Mouse (Mus musculus): ENCODE results near the gene Rdm1. TPM values are rescaled to one million over a fixed set of nuclear protein-coding genes. Genes with fewer than 3 reads are reported as not detected.

Rdm1 gene
- total and polyA plus RNA-seq, 3 experiments, result 6.5 to 6.8 TPM; not detected in 1

GRCm38 (mm10) chr11:101682410-101682960 is 55.5 kb downstream of the Rdm1 start:
- H3K27ac ChIP-seq (ENCODE audit: control insufficient read depth, low read depth, low read length), result no peak overlapping the region

More at GRCm38 (mm10) chr11:101682410-101682960, 55.5 kb downstream of the Rdm1 start:
- no peaks in the 10 kb centered on the region for H3K79me2 ChIP-seq (ENCODE audit: control insufficient read depth, insufficient read depth, low read length, poor library complexity)
- TF ChIP-seq TBP (IDR thresholded peaks at IDR 0.05; ENCODE audit: low read depth, low read length), result no peak
- TF ChIP-seq KAT2A (conservative IDR thresholded peaks at IDR 0.05; ENCODE audit: low read depth, low read length), result no peak
- TF ChIP-seq ZNF384 (IDR thresholded peaks at IDR 0.05; ENCODE audit: low read depth, low read length), result no peak
- no peak for TF ChIP-seq TCF12 (IDR thresholded peaks at IDR 0.05; ENCODE audit: low read depth, low read length)
- no peak for TF ChIP-seq GABPA (IDR thresholded peaks at IDR 0.05; ENCODE audit: low read depth, low read length)
- no peak for TF ChIP-seq RAD21 (IDR thresholded peaks at IDR 0.05; ENCODE audit: low read depth, low read length)
- no peak for TF ChIP-seq MEF2A (IDR thresholded peaks at IDR 0.05; ENCODE audit: extremely low read depth, insufficient replicate concordance, low read depth, low read length, poor library complexity, severe bottlenecking)
- TF ChIP-seq RCOR1 (IDR thresholded peaks at IDR 0.05; ENCODE audit: low read depth, low read length), result no peak
- H3K4me1 ChIP-seq (ENCODE audit: control insufficient read depth in 1 of 2, insufficient read depth in 2 of 2, low read length in 2 of 2), result no peaks in the 10 kb centered on the region
- H3K9ac ChIP-seq (ENCODE audit: control insufficient read depth, low read depth, low read length, poor library complexity, severe bottlenecking), result no peak overlapping the region
- H3K36me3 ChIP-seq (ENCODE audit: control insufficient read depth in 1 of 2, insufficient read depth in 2 of 2, low read length in 2 of 2), result no peaks in the 10 kb centered on the region
- no peak for DNase-seq (ENCODE audit: low read depth, low spot score)
- H3K27me3 ChIP-seq (ENCODE audit: control insufficient read depth in 1 of 2, insufficient read depth in 2 of 2, low read length in 2 of 2), result peaks cover 9 to 10% of the 10 kb centered on the region in 2 experiments; a peak in 3 of 4 replicates
- H3K9me3 ChIP-seq (replicated peaks; ENCODE audit: insufficient read depth, low read length), result no peaks in the 10 kb centered on the region
- no peak overlapping the region for H3K4me3 ChIP-seq (ENCODE audit: control insufficient read depth in 1 of 2, insufficient read depth in 1 of 2, low read depth in 2 of 2, low read length in 2 of 2)

Other genes starting within 250 kb of the Rdm1 start
- gene Aarsd1, start 209.6 kb upstream of the Rdm1 start, total RNA-seq (2012; rRNA removed), result 133 TPM in 2 replicates
- gene Aarsd1, start 209.6 kb upstream of the Rdm1 start, polyA plus RNA-seq (2012; ENCODE audit: insufficient read depth in 1 of 2, insufficient read length in 2 of 2, low read depth in 1 of 2, low replicate concordance in 2 of 2, missing spikeins in 1 of 2), result 100 to 1,000 TPM in 1 of 2 experiments, 10 to 100 TPM in 1; 80.5 to 371 TPM
- 6.8 and 7.4 TPM in 2 replicates for gene Gm27029, start 202.4 kb upstream of the Rdm1 start, total RNA-seq (2012; rRNA removed)
- 1 to 10 TPM in 1 of 2 experiments, not detected in 1; 4.2 TPM for gene Gm27029, start 202.4 kb upstream of the Rdm1 start, polyA plus RNA-seq (2012; ENCODE audit: insufficient read depth in 1 of 2, insufficient read length in 2 of 2, low read depth in 1 of 2, low replicate concordance in 2 of 2, missing spikeins in 1 of 2)
- gene Rundc1, start 202.1 kb upstream of the Rdm1 start, total RNA-seq (2012; rRNA removed), result 8.5 and 9.2 TPM in 2 replicates
- 10 to 100 TPM in 1 of 2 experiments, not detected in 1; 13.1 TPM for gene Rundc1, start 202.1 kb upstream of the Rdm1 start, polyA plus RNA-seq (2012; ENCODE audit: insufficient read depth in 1 of 2, insufficient read length in 2 of 2, low read depth in 1 of 2, low replicate concordance in 2 of 2, missing spikeins in 1 of 2)
- gene Ptges3l, start 201.9 kb upstream of the Rdm1 start, total RNA-seq (2012; rRNA removed), result 1.4 and 1.6 TPM in 2 replicates
- gene Ptges3l, start 201.9 kb upstream of the Rdm1 start, polyA plus RNA-seq (2012; ENCODE audit: insufficient read depth in 1 of 2, insufficient read length in 2 of 2, low read depth in 1 of 2, low replicate concordance in 2 of 2, missing spikeins in 1 of 2), result 1 to 10 TPM in 1 of 2 experiments, not detected in 1; 2.3 TPM
- 2,405 and 2,621 TPM in 2 replicates for gene Rpl27, start 184.9 kb upstream of the Rdm1 start, total RNA-seq (2012; rRNA removed)
- gene Rpl27, start 184.9 kb upstream of the Rdm1 start, polyA plus RNA-seq (2012; ENCODE audit: insufficient read depth in 1 of 2, insufficient read length in 2 of 2, low read depth in 1 of 2, low replicate concordance in 2 of 2, missing spikeins in 1 of 2), result 100 to 1,000 TPM in 1 of 2 experiments, not detected in 1; 595 TPM
- 37.5 and 64.4 TPM in 2 replicates for gene Ifi35, start 178.8 kb upstream of the Rdm1 start, total RNA-seq (2012; rRNA removed)
- 100 to 1,000 TPM in 1 of 2 experiments, 10 to 100 TPM in 1; 35.5 to 146 TPM for gene Ifi35, start 178.8 kb upstream of the Rdm1 start, polyA plus RNA-seq (2012; ENCODE audit: insufficient read depth in 1 of 2, insufficient read length in 2 of 2, low read depth in 1 of 2, low replicate concordance in 2 of 2, missing spikeins in 1 of 2)
- gene Rnd2, start 162.2 kb upstream of the Rdm1 start, total RNA-seq (2012; rRNA removed), result 4.2 and 6.4 TPM in 2 replicates
- gene Rnd2, start 162.2 kb upstream of the Rdm1 start, polyA plus RNA-seq (2012; ENCODE audit: insufficient read depth in 1 of 2, insufficient read length in 2 of 2, low read depth in 1 of 2, low replicate concordance in 2 of 2, missing spikeins in 1 of 2), result 10 to 100 TPM in 1 of 2 experiments, not detected in 1; 18.6 TPM
- gene Vat1, start 161.0 kb upstream of the Rdm1 start, total RNA-seq (2012; rRNA removed), result 43.9 and 49.5 TPM in 2 replicates
- gene Vat1, start 161.0 kb upstream of the Rdm1 start, polyA plus RNA-seq (2012; ENCODE audit: insufficient read depth in 1 of 2, insufficient read length in 2 of 2, low read depth in 1 of 2, low replicate concordance in 2 of 2, missing spikeins in 1 of 2), result 100 to 1,000 TPM in 1 of 2 experiments, not detected in 1; 125 TPM
- gene Brca1, start 75.2 kb upstream of the Rdm1 start, total RNA-seq (2012; rRNA removed), result 35.3 and 37.1 TPM in 2 replicates
- 1,000 to 10,000 TPM in 1 of 2 experiments, 10 to 100 TPM in 1; 25.7 to 1,155 TPM for gene Brca1, start 75.2 kb upstream of the Rdm1 start, polyA plus RNA-seq (2012; ENCODE audit: insufficient read depth in 1 of 2, insufficient read length in 2 of 2, low read depth in 1 of 2, low replicate concordance in 2 of 2, missing spikeins in 1 of 2)
- gene Nbr1, start 75.0 kb upstream of the Rdm1 start, total RNA-seq (2012; rRNA removed), result 38.6 and 39.4 TPM in 2 replicates
- gene Nbr1, start 75.0 kb upstream of the Rdm1 start, polyA plus RNA-seq (2012; ENCODE audit: insufficient read depth in 1 of 2, insufficient read length in 2 of 2, low read depth in 1 of 2, low replicate concordance in 2 of 2, missing spikeins in 1 of 2), result 10 to 100 TPM in 1 of 2 experiments, not detected in 1; 52.3 TPM
- gene Tmem106a, start 45.0 kb upstream of the Rdm1 start, total RNA-seq (2012; rRNA removed), result 0.23 and 0.36 TPM in 2 replicates
- under 1 TPM in 1 of 2 experiments, not detected in 1; 0.81 TPM for gene Tmem106a, start 45.0 kb upstream of the Rdm1 start, polyA plus RNA-seq (2012; ENCODE audit: insufficient read depth in 1 of 2, insufficient read length in 2 of 2, low read depth in 1 of 2, low replicate concordance in 2 of 2, missing spikeins in 1 of 2)
- gene Gm11634, start 27.9 kb upstream of the Rdm1 start, total RNA-seq (2012; rRNA removed), result not detected in 2 replicates
- gene Gm11634, start 27.9 kb upstream of the Rdm1 start, polyA plus RNA-seq (2012; ENCODE audit: insufficient read depth in 1 of 2, insufficient read length in 2 of 2, low read depth in 1 of 2, low replicate concordance in 2 of 2, missing spikeins in 1 of 2), result not detected
- 0.23 and 0.33 TPM in 2 replicates for gene Arl4d, start 38.3 kb downstream of the Rdm1 start, total RNA-seq (2012; rRNA removed)
- gene Arl4d, start 38.3 kb downstream of the Rdm1 start, polyA plus RNA-seq (2012; ENCODE audit: insufficient read depth in 1 of 2, insufficient read length in 2 of 2, low read depth in 1 of 2, low replicate concordance in 2 of 2, missing spikeins in 1 of 2), result under 1 TPM in 1 of 2 experiments, not detected in 1; 0.17 TPM
- gene Dhx8, start 105.7 kb downstream of the Rdm1 start, total RNA-seq (2012; rRNA removed), result 33.1 and 34.3 TPM in 2 replicates
- gene Dhx8, start 105.7 kb downstream of the Rdm1 start, polyA plus RNA-seq (2012; ENCODE audit: insufficient read depth in 1 of 2, insufficient read length in 2 of 2, low read depth in 1 of 2, low replicate concordance in 2 of 2, missing spikeins in 1 of 2), result 10 to 100 TPM in 1 of 2 experiments, not detected in 1; 44.7 TPM
- gene Etv4, start 158.2 kb downstream of the Rdm1 start, total RNA-seq (2012; rRNA removed), result 16.5 and 19.1 TPM in 2 replicates
- 10 to 100 TPM in 1 of 2 experiments, not detected in 1; 22.1 TPM for gene Etv4, start 158.2 kb downstream of the Rdm1 start, polyA plus RNA-seq (2012; ENCODE audit: insufficient read depth in 1 of 2, insufficient read length in 2 of 2, low read depth in 1 of 2, low replicate concordance in 2 of 2, missing spikeins in 1 of 2)